Mouse (Mus musculus) ES-E14 (cell line): ENCODE measurements around the gene Pak3. TPM values are rescaled to one million over a fixed set of nuclear protein-coding genes. Genes with fewer than 3 reads are reported as not detected.

Experiments
- DNase-seq: peaks from one replicate; pipeline ENCODE4 v3.0.0-alpha.2; 2013; ENCODE audit warnings: low read depth, low spot score
- H3K27ac ChIP-seq: 2 replicates; pipeline ENCODE4 v1.5.1; 2012; ENCODE audit warnings: low read depth, mild to moderate bottlenecking, low read length, moderate library complexity, mixed read lengths; ENCODE audit not compliant: poor library complexity, insufficient read depth, severe bottlenecking
- H3K36me3 ChIP-seq: 2 replicates; pipeline ENCODE4 v1.6.1; 2012; ENCODE audit warnings: mild to moderate bottlenecking, low read length, moderate library complexity, mixed read lengths; ENCODE audit not compliant: control insufficient read depth, poor library complexity, insufficient read depth, severe bottlenecking
- H3K4me1 ChIP-seq, 2 experiments: fragments of 150-350 bp in 1 of 2; sonication (generic) in 1 of 2; 2 replicates each; pipeline ENCODE4 v1.6.1; 2012; ENCODE audit warnings: low read length in 2 of 2, mild to moderate bottlenecking in 1 of 2, mixed read lengths in 1 of 2; ENCODE audit not compliant: control insufficient read depth in 2 of 2, insufficient read depth in 2 of 2, poor library complexity in 1 of 2
- H3K4me3 ChIP-seq, 2 experiments: fragments of 150-350 bp in 1 of 2; sonication (generic) in 1 of 2; 2 replicates each; pipeline ENCODE4 v1.5.1; 2012; ENCODE audit warnings: low read length in 2 of 2, low read depth in 1 of 2, mild to moderate bottlenecking in 1 of 2, mixed read lengths in 1 of 2; ENCODE audit not compliant: insufficient read depth in 1 of 2, poor library complexity in 1 of 2, severe bottlenecking in 1 of 2
- H3K9ac ChIP-seq: 2 replicates; pipeline ENCODE4 v1.6.1; 2012; ENCODE audit warnings: low read depth, mild to moderate bottlenecking, low read length, mixed read lengths; ENCODE audit not compliant: poor library complexity, insufficient read depth, severe bottlenecking
- H3K9me3 ChIP-seq: fragments of 150-350 bp; sonication (generic); 2 replicates; pipeline ENCODE4 v1.6.1; 2012; ENCODE audit warnings: low read depth, mild to moderate bottlenecking, low read length; ENCODE audit not compliant: control insufficient read depth, insufficient read depth
- CHD2 ChIP-seq: IDR thresholded peaks from 2 replicates; pipeline ENCODE4 v1.6.1; 2014; ENCODE audit warnings: mild to moderate bottlenecking, low read depth, low read length, inconsistent platforms
- HCFC1 ChIP-seq: IDR thresholded peaks from 2 replicates; pipeline ENCODE4 v1.6.1; 2012; ENCODE audit warnings: low read length, inconsistent platforms, borderline replicate concordance; ENCODE audit not compliant: insufficient read depth
- MAFK ChIP-seq: IDR thresholded peaks from 2 replicates; pipeline ENCODE4 v1.6.1; 2014; ENCODE audit warnings: mild to moderate bottlenecking, low read depth, low read length, inconsistent platforms; ENCODE audit not compliant: insufficient read depth
- ZC3H11A ChIP-seq: IDR thresholded peaks from 2 replicates; pipeline ENCODE4 v1.6.1; 2012; ENCODE audit warnings: low read depth, mild to moderate bottlenecking, inconsistent platforms, low read length, borderline replicate concordance
- ZNF384 ChIP-seq: IDR thresholded peaks from 2 replicates; pipeline ENCODE4 v1.6.1; 2012; ENCODE audit warnings: low read depth, low read length, inconsistent platforms
- in situ Hi-C, 2 experiments: fragments of 600-800 bp; cut with MboI; formaldehyde crosslinking; loops; one replicate each; pipeline ENCODE4 v1.15.1; 2025; ENCODE audit warnings: low sequenced_read_pairs in 2 of 2, inconsistent platforms in 1 of 2; ENCODE audit not compliant: unreplicated experiment in 2 of 2
- total RNA-seq: library from RNA; depleted of rRNA; stranded (reverse); fragments of 300-350 nt; gene quantifications from 2 replicates; pipeline ENCODE4 v1.2.3, GENCODE M21; 2012

Gene Pak3
- total RNA-seq, 1 experiment: 2.2 TPM

- Histone ChIP-seq H3K9ac (no peak overlapping the region), H3K36me3 (no peaks in the 10 kb centered on the region), H3K27ac (no peak overlapping the region), H3K9me3 (no peaks in the 10 kb centered on the region), H3K4me3 (no peak overlapping the region), H3K4me1 (no peaks in the 10 kb centered on the region)
- DNase-seq: no peak
- TF ChIP-seq CHD2 (no peak), ZNF384 (no peak), HCFC1 (no peak), ZC3H11A (no peak), MAFK (no peak)
- in situ Hi-C loops: no loop called here
Observed at GRCm38 (mm10) chrX:143655177-143655492, 136.7 kb downstream of the Pak3 start.

DNA sequence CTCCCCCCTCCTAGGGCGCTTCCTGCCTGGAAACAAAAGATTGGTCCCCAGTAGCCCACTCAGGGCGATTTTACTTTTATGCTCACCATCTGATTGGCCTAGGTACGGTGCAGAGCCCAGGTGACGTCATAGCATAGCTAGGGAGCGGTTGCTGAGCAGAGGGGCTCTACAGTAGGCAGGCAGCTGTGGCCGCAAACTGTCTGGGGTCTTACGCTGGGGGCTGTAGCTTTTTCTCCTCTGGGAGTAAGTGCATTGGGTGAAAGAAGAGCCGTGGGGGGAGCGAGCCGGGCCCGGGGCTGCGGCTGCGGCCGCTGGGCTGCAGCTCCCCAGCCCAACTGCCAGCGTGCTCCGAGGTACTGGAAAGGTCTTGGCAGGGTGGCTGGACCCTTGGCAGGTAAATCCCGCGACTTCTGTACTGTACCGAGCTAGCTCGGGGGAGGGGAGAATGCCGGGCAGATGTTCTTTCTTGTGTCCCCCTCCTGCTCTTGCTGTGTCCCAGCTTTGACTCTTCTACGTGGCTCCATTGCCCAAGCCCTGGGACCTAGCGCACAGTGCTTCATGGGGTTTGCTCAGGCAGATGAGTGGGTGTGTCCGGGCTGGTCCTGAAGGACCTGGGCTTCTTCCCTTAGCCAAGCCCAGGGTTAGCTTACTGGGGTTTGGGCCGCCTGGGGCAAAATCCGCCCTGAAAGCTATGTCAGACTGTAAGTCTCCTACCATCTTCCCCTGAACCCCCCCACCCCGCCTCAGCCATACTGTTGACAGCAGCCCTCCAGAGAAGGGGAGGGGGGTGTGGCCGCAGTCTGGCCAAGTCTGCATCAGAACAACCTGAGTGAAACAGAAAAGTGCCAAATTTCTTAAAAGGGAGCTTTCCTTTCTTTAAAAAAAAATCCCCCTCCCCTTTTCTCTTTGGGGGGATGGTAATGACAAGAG lies 146.1 kb downstream of the Pak3 start:
- Histone ChIP-seq H3K36me3 (no peaks in the 10 kb centered on the region), H3K4me3 (peak overlapping the region; percentile 69 to 71), H3K9me3 (no peaks in the 10 kb centered on the region), H3K4me1 (no peaks in the 10 kb centered on the region), H3K9ac (0 out of 2 replicates have a peak overlapping the region, but pooled peaks have one; percentile 43), H3K27ac (no peak overlapping the region)
- in situ Hi-C loops: no loop called here
- TF ChIP-seq CHD2: no peak
- TF ChIP-seq ZC3H11A: no peak
- TF ChIP-seq ZNF384: no peak
- TF ChIP-seq HCFC1: no peak
- no peak for TF ChIP-seq MAFK
- peak; percentile 36 for DNase-seq

- DNase-seq: no peak
- TF ChIP-seq ZC3H11A: no peak
- no peak for TF ChIP-seq ZNF384
- no peak for TF ChIP-seq CHD2
- TF ChIP-seq MAFK: no peak
- TF ChIP-seq HCFC1: no peak
- in situ Hi-C loops: no loop called here
Observed at GRCm38 (mm10) chrX:143665771-143666170, 147.4 kb downstream of the Pak3 start.

DNA sequence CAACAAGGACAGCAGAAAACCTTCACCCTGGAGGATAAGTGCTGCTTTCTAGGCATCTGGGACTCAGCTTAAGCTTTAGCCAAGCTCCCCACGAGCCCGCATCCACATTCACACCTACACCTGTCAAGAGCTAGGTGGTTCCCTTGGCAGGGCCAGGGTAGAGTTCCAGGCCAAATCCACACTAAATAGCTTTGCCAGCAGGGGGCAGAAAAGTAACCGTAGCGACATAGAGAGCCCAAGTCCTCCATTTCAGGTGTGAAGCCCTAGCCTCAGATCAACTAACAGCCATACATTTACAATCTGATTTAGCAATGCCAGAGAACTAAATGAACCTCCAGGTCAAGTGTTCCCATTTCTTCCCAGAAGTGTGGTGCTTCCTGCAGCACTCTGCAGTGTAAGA lies 148.6 kb downstream of the Pak3 start:
- TF ChIP-seq MAFK (no peak), HCFC1 (no peak), ZNF384 (no peak), ZC3H11A (no peak), CHD2 (no peak)
- DNase-seq: no peak
- Histone ChIP-seq H3K4me1 (no peaks in the 10 kb centered on the region), H3K4me3 (no peak overlapping the region), H3K36me3 (no peaks in the 10 kb centered on the region), H3K9me3 (no peaks in the 10 kb centered on the region), H3K27ac (no peak overlapping the region), H3K9ac (no peak overlapping the region)
- in situ Hi-C loops: no loop called here

More at GRCm38 (mm10) chrX:143665771-143666170, 147.4 kb downstream of the Pak3 start:
- no peak overlapping the region for H3K9ac ChIP-seq
- H3K4me1 ChIP-seq: no peaks in the 10 kb centered on the region
- H3K9me3 ChIP-seq: no peaks in the 10 kb centered on the region
- H3K4me3 ChIP-seq: no peak overlapping the region
- no peak overlapping the region for H3K27ac ChIP-seq
- no peaks in the 10 kb centered on the region for H3K36me3 ChIP-seq
